Mouse (Mus musculus) E14TG2a.4 (cell line): Measurements from ENCODE around the gene Sugct.

Experiments used
- CTCF ChIP-seq: conservative IDR thresholded peaks from 2 replicates; pipeline ENCODE4 v1.5.1; 2014; ENCODE audit warnings: low read length
- NANOG ChIP-seq: IDR thresholded peaks from 2 replicates; pipeline ENCODE4 v1.6.1; 2014; ENCODE audit warnings: borderline replicate concordance, low read length, mixed read lengths

DNA sequence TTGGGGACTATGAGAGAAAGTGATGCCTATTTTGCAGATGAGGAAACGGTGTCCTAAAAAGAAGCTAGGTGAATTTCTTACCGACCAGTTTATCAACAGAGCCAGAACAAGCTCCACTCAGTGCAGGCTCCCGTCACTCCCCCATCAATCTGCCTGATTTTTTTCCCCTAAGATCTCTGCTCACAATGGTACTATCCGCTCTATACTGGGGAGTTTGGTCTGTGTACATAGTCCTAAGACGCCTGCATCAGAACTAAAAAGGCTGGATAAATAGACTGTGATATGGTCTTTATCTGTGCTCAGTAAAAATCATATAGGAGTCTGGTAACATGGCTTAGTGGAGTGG lies 755.9 kb downstream of the Sugct start:
- TF ChIP-seq NANOG (no peak), CTCF (no peak)
